Mouse (Mus musculus) spleen, adult 12 weeks (tissue): Measurements from ENCODE around the gene Pfkfb2.
A peak's percentile ranks its signal among the peaks of the same experiment; 100 is the strongest.

ENCODE experiments used
- DNase-seq: peaks from one replicate; pipeline ENCODE4 v3.0.0; 2022; ENCODE audit warnings: low spot score

Gene Pfkfb2

DNA sequence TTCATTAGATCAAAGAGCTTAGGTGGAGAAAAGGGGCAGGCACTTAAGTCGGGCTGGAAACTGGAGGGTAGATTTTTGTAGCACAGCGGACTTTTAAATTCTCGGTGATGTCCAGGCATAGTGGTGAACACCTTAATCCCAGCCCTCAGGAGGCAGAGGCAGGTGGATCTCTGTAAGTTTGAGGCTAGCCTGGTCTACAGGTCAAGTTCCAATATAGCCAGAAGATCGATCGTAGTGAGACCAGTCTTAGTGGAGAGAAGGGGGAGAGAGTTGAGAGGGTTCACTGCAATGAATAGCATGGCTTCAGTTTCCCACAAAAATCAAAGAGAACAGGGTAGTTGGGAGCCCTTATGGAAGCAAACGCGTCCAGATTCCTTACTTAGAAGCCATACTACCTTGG, 8.9 kb upstream of the Pfkfb2 start:
- no peak for DNase-seq

GRCm38 (mm10) chr1:130737411-130737881, 8.4 kb upstream of the Pfkfb2 start:
- DNase-seq: no peak

DNA sequence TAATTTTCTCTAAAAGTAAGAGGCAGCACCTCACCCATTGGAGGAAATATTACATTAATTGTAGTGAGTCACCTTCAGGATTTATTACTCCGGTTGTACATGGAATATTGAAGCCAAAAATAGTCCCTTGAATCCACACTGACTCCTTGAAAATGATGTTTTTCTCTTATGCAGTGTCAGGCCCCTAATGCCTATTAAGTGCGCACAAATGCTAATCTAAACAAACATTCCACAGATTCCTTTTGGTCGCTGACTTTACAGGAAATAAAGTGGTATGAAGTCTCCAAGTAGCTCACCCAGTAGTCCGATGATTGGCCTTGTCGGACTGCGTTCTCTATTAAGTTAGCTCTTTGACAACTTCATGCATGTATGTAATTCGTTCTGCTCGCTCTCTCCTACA, 5.8 kb upstream of the Pfkfb2 start:
- DNase-seq: no peak

DNA sequence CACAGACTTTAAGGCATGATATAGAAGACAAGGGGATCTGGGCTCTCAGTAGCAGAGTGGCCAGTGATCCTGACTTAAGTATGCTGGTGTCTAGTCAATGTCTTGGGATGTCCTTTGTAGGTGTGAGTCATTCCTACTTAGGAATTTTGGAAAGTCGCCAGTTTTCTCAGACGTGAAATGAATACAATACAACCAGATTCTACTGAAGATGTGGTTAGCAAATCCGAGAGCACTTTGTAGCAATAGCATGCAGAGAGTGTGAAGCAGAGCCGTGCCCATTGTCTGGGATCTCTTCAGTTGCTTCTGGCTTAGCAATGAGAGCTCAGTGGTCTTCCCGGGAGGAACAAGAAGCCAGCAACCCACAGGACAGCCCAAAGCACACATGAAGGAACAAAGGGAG, 5.4 kb upstream of the Pfkfb2 start:
- DNase-seq: no peak

DNA sequence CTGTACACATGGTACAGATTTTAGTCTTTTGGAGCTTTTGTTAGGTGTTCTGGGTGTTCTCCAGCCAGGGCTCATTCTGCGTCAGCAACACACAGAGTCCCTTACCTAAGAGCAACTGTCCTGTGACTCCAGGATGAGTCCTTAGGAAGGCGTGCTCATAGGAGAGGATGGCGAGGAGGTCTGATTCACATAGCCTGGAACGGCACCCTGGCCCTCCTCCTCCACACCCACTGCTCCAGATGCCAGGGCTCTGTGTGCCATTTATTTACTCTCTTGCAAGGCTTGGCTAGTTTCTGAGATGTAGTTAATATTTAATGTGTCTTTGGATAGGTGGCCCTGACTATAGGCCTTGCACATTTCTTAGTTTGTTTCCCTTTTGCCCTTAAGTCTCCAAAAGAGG, 4.6 kb upstream of the Pfkfb2 start:
- no peak for DNase-seq

DNA sequence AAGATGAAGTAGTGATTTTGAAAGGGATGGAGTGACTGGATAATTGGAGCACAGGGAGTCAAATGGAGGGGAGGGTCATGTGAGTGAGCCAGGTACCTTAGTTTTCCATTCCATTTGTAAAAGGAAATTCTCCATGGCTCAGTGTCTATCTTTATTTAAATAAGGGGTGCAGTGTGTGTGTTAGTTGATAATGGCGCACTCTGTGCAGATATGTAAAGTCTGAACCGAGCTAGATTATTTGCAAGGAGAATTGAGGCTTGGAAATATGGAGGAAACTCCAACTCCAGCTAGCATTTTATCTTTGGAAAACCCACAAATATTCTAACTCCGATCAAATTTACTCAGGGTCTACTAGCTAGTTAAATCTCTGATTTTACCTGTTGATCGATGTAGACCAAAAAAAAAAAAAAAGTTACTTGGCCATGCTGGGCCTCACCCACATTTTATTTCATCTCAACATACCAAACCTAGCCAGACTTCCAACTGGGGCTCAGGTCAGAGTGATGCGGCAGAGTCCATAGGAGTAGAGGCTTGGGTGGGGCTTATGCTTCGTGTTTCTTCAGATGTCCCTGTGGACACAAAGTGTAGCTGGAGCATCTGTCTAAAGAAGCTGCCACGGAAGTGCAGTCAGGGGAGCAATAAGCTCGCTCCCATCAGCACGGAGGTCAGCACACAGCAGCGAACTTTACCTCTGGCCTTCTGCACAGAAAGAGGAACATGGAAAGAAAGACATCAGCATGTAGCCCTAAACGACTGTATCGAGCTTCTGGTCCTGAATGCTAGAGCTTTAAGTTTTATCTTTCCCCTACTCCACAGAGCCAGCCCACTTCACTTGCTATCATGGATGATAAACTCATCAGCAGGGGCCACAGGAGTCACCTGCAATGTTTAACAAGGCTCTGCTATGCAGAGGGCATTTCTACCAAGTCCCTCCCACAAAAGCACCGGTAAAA, 3.9 kb upstream of the Pfkfb2 start:
- no peak for DNase-seq

DNA sequence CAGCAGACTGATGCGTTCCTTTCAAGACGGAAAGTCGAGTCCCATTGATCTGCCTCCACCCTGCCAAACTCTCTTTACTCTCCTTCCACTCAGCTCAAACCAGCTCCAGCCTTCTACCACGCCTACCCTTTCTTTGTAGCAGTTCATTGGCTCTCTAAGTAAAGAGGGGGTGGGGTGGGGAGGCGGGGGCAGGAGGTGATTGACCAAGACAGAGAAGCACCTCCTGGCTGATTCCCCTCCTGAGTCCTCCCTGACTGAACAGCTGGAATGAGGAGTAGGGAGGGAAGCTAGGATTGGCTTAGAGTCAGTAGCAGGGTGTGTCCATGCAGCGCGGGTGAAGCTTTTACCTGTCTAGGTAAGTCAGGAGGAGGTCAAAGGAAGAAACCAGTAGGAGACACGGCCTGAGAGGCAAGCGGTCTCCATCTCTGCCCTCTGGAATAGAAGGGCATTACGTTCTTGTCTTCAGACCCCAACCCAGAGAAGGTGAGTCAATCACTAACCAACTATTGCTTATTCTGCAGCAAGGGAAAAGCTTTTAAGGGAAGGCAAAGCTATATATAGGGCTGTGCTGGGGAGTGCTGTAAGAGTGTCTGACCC, 2.8 kb upstream of the Pfkfb2 start, which contains the start of gene AA986860:
Gene AA986860 (plus strand): TSS at position 236 of the 597 bp plus-strand sequence.
- no peak for DNase-seq

GRCm38 (mm10) chr1:130728708-130729107, 345 bp downstream of the Pfkfb2 start:
- no peak for DNase-seq

GRCm38 (mm10) chr1:130728070-130728469, 983 bp downstream of the Pfkfb2 start:
- DNase-seq: no peak

- no peak for DNase-seq
Measured at GRCm38 (mm10) chr1:130726396-130726795, 2.7 kb downstream of the Pfkfb2 start.

- no peak for DNase-seq
Measured at GRCm38 (mm10) chr1:130724206-130724605, 4.8 kb downstream of the Pfkfb2 start.

DNA sequence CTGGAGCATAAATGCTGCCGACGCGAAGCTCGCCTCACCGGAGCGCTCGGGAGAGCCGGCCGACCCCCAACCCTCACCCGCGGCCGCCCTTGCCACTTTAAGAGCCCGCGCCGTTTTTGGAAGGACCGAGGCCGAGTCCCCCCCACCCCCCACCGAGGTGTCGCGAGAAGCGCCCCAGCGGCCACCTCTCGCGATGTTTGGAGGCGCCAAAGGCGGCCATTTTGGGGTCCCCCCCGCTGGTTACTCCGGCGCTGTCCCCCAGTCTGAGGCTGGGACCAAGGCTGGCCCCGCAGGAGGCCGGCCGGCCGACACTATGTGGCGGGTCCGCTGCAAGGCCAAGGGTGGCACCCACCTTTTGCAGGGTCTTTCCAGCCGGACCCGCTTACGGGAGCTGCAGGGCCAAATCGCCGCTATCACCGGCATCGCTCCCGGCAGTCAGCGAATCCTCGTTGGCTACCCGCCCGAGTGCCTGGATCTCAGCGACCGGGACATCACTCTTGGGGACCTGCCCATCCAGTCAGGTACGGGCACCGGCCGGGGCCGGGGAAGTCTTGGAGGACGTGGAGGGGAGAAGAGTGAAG, 11.7 kb downstream of the Pfkfb2 start, which contains the start of gene Yod1:
Gene Yod1 (plus strand): TSS at position 37 of the 581 bp plus-strand sequence.
- DNase-seq: peak; percentile 89

- no peak for DNase-seq
Measured at GRCm38 (mm10) chr1:130716513-130717290, 12.4 kb downstream of the Pfkfb2 start.

GRCm38 (mm10) chr1:130716218-130716512, 12.9 kb downstream of the Pfkfb2 start:
- no peak for DNase-seq

DNA sequence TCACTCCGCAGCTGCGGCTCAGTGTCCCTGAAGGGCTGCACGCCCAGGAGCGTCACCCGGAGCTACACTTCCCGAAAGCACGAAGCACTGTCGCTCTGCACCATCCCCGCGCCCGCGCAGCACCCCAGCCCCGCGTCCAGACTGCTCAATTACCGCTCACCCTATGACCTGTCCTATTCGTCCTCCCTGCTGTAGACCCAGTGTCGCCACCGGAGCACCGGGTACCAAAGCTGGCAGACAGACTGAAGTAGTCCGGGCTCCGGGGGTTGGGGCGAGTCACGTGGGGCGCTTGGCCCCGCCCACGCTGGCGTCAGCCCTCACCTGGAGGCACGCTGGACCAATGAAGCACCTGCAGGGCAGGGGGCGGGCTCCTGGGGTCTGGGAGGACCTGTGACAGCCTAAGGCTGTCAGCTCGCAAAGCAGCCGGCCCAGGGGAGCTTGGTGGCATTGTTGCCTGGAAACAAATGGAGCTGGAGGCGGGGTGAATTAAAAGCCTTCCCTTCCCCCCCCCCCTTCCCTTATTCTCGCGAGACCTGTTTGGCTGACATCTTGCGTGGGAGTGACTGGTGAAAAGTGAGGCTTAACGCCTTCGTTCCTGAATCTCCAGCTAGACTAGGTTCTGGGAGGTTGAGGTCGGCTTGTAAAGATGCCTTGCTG, 13.4 kb downstream of the Pfkfb2 start, which contains the start of gene Gm29427:
Gene Gm29427 (minus strand): TSS at position 239 of the 657 bp plus-strand sequence.
- peak; percentile 96 for DNase-seq

DNA sequence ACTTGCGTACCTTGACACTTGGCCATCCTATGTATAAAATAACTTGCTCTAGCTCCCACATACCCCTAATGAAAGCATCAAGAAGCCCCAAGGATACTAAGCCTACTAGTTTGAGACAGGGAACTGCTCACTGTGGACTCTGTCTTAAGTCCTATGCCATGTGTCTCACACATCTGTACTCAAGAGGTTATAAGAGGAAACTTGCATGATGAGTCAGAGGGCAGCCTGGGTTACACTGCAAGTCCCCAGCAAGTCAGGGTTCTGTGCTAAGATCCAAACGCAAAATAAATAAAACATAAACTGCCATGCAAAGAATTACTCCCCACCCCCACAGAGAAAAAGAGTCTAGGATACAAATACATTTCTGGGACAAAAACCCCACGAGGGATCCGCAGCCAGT, 15.0 kb downstream of the Pfkfb2 start:
- DNase-seq: no peak

DNA sequence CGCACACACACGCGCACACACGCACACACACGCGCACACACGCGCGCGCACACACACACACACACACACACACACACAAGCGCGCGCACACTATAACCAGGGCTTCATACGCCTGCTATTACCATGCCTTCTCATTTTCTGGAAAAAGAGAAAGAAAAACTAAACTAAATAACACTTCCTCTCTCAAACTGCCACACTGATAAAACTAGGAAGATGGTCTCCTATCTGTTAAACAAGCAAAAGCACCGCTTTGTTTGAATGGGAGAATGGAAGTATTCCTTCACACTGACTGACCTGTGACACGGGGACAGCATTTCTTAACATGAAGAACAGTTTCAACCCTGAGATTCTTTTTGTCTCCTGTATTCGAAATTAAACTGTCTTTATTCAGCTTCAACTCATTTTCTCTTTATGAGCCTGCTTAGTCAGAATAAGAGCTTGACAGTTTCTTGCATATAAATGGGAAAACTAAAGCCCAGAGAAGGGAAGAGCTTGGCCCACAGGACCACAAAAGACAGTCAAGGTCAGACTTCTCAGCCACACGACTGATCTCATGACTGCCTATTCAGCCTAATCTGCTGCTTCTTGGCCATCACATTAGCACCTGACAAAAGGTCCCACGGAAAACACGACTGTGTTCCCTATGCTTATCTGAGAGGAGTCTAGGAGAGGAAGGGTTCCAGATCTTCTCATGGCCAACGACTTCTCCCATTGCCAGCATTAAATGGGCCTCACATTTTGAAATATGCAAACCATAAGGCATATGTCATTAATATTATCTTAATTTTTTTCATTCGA, 18.6 kb downstream of the Pfkfb2 start:
- DNase-seq: no peak

GRCm38 (mm10) chr1:130703613-130704012, 25.4 kb downstream of the Pfkfb2 start:
- no peak for DNase-seq

- no peak for DNase-seq
Measured at GRCm38 (mm10) chr1:130701976-130702375, 27.1 kb downstream of the Pfkfb2 start.

- DNase-seq: no peak
Measured at GRCm38 (mm10) chr1:130699937-130700633, 29.0 kb downstream of the Pfkfb2 start.
